Mouse (Mus musculus): Measurements from ENCODE around the gene Ccdc73. TPM values are rescaled to one million over a fixed set of nuclear protein-coding genes. Genes with fewer than 3 reads are reported as not detected.

Ccdc73 gene
- total RNA-seq, 1 experiment = 3.5 TPM

DNA sequence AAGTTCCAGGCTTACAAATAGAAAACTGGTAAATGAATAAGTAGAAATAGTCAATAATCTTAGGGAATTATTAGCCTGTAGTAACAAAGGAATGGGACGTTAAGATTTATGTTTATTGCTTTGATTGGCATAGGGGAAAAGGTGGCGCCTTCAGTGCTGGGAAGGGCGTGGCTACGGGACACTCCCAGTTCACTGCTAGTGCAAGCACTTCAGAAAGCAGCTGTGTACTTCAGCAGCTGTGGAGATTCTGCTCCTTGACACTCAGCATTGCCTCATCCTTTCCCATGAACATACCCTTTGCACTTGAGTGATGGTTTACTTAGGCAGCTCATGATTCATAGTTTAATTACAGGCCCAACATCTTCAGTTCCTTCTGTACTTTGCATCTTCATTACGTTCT is 8.5 kb upstream of the Ccdc73 start:
- no peak overlapping the region for H3K27ac ChIP-seq (ENCODE audit: insufficient read depth, low read depth, low read length, poor library complexity, severe bottlenecking)
- H3K4me1 ChIP-seq (ENCODE audit: control insufficient read depth in 2 of 2, insufficient read depth in 2 of 2, low read length in 2 of 2, poor library complexity in 1 of 2) = peaks cover 11 to 15% of the 10 kb centered on the region in 2 experiments
- no peak for DNase-seq (ENCODE audit: low read depth, low spot score)
- H3K9ac ChIP-seq (ENCODE audit: insufficient read depth, low read depth, low read length, poor library complexity, severe bottlenecking) = no peak overlapping the region
- H3K9me3 ChIP-seq (ENCODE audit: control insufficient read depth, insufficient read depth, low read depth, low read length) = no peaks in the 10 kb centered on the region
- H3K36me3 ChIP-seq (ENCODE audit: control insufficient read depth, insufficient read depth, low read length, poor library complexity, severe bottlenecking) = no peaks in the 10 kb centered on the region
- no peak overlapping the region for H3K4me3 ChIP-seq (ENCODE audit: insufficient read depth in 1 of 2, low read depth in 1 of 2, low read length in 2 of 2, poor library complexity in 1 of 2, severe bottlenecking in 1 of 2)
- in situ Hi-C loops (cut with MboI; ENCODE audit: low sequenced_read_pairs in 2 of 2, unreplicated experiment in 2 of 2) = no loop called here
- no peak for TF ChIP-seq ZC3H11A (IDR thresholded peaks at IDR 0.05; ENCODE audit: borderline replicate concordance, low read depth, low read length)
- TF ChIP-seq HCFC1 (IDR thresholded peaks at IDR 0.05; ENCODE audit: borderline replicate concordance, insufficient read depth, low read length) = no peak
- no peak for TF ChIP-seq ZNF384 (IDR thresholded peaks at IDR 0.05; ENCODE audit: low read depth, low read length)
- no peak for TF ChIP-seq CHD2 (IDR thresholded peaks at IDR 0.05; ENCODE audit: low read depth, low read length)
- TF ChIP-seq MAFK (IDR thresholded peaks at IDR 0.05; ENCODE audit: insufficient read depth, low read depth, low read length) = no peak

- in situ Hi-C loops (cut with MboI; ENCODE audit: low sequenced_read_pairs in 2 of 2, unreplicated experiment in 2 of 2) = no loop called here
- Histone ChIP-seq H3K4me1 (ENCODE audit: control insufficient read depth in 2 of 2, insufficient read depth in 2 of 2, low read length in 2 of 2, poor library complexity in 1 of 2) (peaks cover 10 to 11% of the 10 kb centered on the region in 2 experiments), H3K27ac (ENCODE audit: insufficient read depth, low read depth, low read length, poor library complexity, severe bottlenecking) (no peak overlapping the region), H3K4me3 (ENCODE audit: insufficient read depth in 1 of 2, low read depth in 1 of 2, low read length in 2 of 2, poor library complexity in 1 of 2, severe bottlenecking in 1 of 2) (no peak overlapping the region), H3K36me3 (ENCODE audit: control insufficient read depth, insufficient read depth, low read length, poor library complexity, severe bottlenecking) (no peaks in the 10 kb centered on the region), H3K9ac (ENCODE audit: insufficient read depth, low read depth, low read length, poor library complexity, severe bottlenecking) (no peak overlapping the region), H3K9me3 (ENCODE audit: control insufficient read depth, insufficient read depth, low read depth, low read length) (no peaks in the 10 kb centered on the region)
- no peak for DNase-seq (ENCODE audit: low read depth, low spot score)
- no peak for TF ChIP-seq MAFK (IDR thresholded peaks at IDR 0.05; ENCODE audit: insufficient read depth, low read depth, low read length)
- TF ChIP-seq HCFC1 (IDR thresholded peaks at IDR 0.05; ENCODE audit: borderline replicate concordance, insufficient read depth, low read length) = no peak
- no peak for TF ChIP-seq CHD2 (IDR thresholded peaks at IDR 0.05; ENCODE audit: low read depth, low read length)
- no peak for TF ChIP-seq ZC3H11A (IDR thresholded peaks at IDR 0.05; ENCODE audit: borderline replicate concordance, low read depth, low read length)
These were observed 7.2 kb upstream of the Ccdc73 start for GRCm38 (mm10) chr2:104860426-104860825.

DNA sequence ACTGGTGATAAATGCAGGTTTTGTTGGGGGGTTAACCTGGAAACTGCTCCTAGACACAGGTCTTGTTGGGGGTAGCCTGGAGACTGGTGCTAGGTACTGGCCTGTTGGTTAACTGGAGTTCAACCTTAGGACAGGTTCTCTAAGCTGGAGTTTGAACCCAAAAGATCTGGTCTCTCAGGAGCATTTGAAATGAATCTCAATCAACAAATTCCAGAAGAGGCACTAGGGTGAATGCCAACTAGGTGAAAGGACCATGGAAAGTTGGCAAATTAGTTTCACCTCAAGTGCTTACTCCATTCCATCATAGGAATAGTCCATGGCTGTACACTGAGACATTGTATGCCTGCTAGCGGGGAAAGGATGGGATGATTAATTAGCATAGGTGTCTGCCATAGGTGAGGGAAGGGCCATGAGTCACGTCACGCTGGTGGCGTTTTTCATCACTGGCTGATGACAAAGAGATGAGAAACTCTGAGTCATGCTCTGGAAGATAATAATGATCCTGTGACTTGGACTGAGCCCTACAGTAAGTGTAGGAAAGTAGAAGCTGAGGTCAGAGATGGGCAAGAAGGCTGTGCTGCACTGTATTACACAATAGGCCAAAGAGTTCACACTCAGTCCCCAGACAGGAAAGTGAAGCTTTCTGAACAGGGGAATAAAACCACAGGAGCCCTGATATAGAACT is 3.3 kb upstream of the Ccdc73 start:
- no peaks in the 10 kb centered on the region for H3K36me3 ChIP-seq (ENCODE audit: control insufficient read depth, insufficient read depth, low read length, poor library complexity, severe bottlenecking)
- no peaks in the 10 kb centered on the region for H3K9me3 ChIP-seq (ENCODE audit: control insufficient read depth, insufficient read depth, low read depth, low read length)
- H3K4me3 ChIP-seq (ENCODE audit: insufficient read depth in 1 of 2, low read depth in 1 of 2, low read length in 2 of 2, poor library complexity in 1 of 2, severe bottlenecking in 1 of 2) = no peak overlapping the region
- H3K9ac ChIP-seq (ENCODE audit: insufficient read depth, low read depth, low read length, poor library complexity, severe bottlenecking) = no peak overlapping the region
- H3K27ac ChIP-seq (ENCODE audit: insufficient read depth, low read depth, low read length, poor library complexity, severe bottlenecking) = no peak overlapping the region
- H3K4me1 ChIP-seq (ENCODE audit: control insufficient read depth in 2 of 2, insufficient read depth in 2 of 2, low read length in 2 of 2, poor library complexity in 1 of 2) = peaks cover 3 to 4% of the 10 kb centered on the region in 2 experiments; a peak in 2 of 4 replicates
- in situ Hi-C loops (cut with MboI; ENCODE audit: low sequenced_read_pairs in 2 of 2, unreplicated experiment in 2 of 2) = no loop called here
- no peak for DNase-seq (ENCODE audit: low read depth, low spot score)
- TF ChIP-seq ZNF384 (IDR thresholded peaks at IDR 0.05; ENCODE audit: low read depth, low read length) (no peak), ZC3H11A (IDR thresholded peaks at IDR 0.05; ENCODE audit: borderline replicate concordance, low read depth, low read length) (no peak), MAFK (IDR thresholded peaks at IDR 0.05; ENCODE audit: insufficient read depth, low read depth, low read length) (no peak)

GRCm38 (mm10) chr2:104869101-104869500 is 1.5 kb downstream of the Ccdc73 start:
- Histone ChIP-seq H3K4me3 (ENCODE audit: insufficient read depth in 1 of 2, low read depth in 1 of 2, low read length in 2 of 2, poor library complexity in 1 of 2, severe bottlenecking in 1 of 2) (no peak overlapping the region), H3K9ac (ENCODE audit: insufficient read depth, low read depth, low read length, poor library complexity, severe bottlenecking) (no peak overlapping the region), H3K4me1 (ENCODE audit: control insufficient read depth in 2 of 2, insufficient read depth in 2 of 2, low read length in 2 of 2, poor library complexity in 1 of 2) (no peaks in the 10 kb centered on the region; a peak in 1 of 4 replicates), H3K27ac (ENCODE audit: insufficient read depth, low read depth, low read length, poor library complexity, severe bottlenecking) (no peak overlapping the region), H3K9me3 (ENCODE audit: control insufficient read depth, insufficient read depth, low read depth, low read length) (no peaks in the 10 kb centered on the region), H3K36me3 (ENCODE audit: control insufficient read depth, insufficient read depth, low read length, poor library complexity, severe bottlenecking) (no peaks in the 10 kb centered on the region)
- in situ Hi-C loops (cut with MboI; ENCODE audit: low sequenced_read_pairs in 2 of 2, unreplicated experiment in 2 of 2) = no loop called here
- DNase-seq (ENCODE audit: low read depth, low spot score) = no peak
- TF ChIP-seq MAFK (IDR thresholded peaks at IDR 0.05; ENCODE audit: insufficient read depth, low read depth, low read length) = no peak
- no peak for TF ChIP-seq ZNF384 (IDR thresholded peaks at IDR 0.05; ENCODE audit: low read depth, low read length)
- no peak for TF ChIP-seq ZC3H11A (IDR thresholded peaks at IDR 0.05; ENCODE audit: borderline replicate concordance, low read depth, low read length)
- TF ChIP-seq HCFC1 (IDR thresholded peaks at IDR 0.05; ENCODE audit: borderline replicate concordance, insufficient read depth, low read length) = no peak

DNA sequence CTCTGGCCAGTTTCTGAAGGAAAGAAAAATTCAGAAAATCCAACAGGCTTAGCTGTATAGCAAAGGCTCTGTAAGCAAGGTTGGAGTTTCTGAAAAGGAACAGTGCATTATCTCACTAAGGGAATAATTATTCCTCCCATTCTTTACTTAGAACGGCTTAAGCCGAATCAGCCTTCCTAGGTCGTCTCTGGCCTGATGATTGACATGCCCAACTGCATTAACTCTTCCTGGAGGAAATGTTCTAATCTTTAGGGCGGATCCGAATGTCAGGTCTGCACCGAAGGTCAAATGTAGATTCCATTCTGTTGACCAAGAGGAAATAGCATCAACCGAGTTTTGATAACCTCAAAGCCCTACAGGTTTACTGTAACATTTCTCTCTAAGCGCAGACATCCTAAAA is 11.2 kb downstream of the Ccdc73 start:
- in situ Hi-C loops (cut with MboI; ENCODE audit: low sequenced_read_pairs in 2 of 2, unreplicated experiment in 2 of 2) = no loop called here
- Histone ChIP-seq H3K27ac (ENCODE audit: insufficient read depth, low read depth, low read length, poor library complexity, severe bottlenecking) (no peak overlapping the region), H3K4me1 (ENCODE audit: control insufficient read depth in 2 of 2, insufficient read depth in 2 of 2, low read length in 2 of 2, poor library complexity in 1 of 2) (no peaks in the 10 kb centered on the region), H3K9ac (ENCODE audit: insufficient read depth, low read depth, low read length, poor library complexity, severe bottlenecking) (no peak overlapping the region), H3K36me3 (ENCODE audit: control insufficient read depth, insufficient read depth, low read length, poor library complexity, severe bottlenecking) (no peaks in the 10 kb centered on the region), H3K9me3 (ENCODE audit: control insufficient read depth, insufficient read depth, low read depth, low read length) (no peaks in the 10 kb centered on the region), H3K4me3 (ENCODE audit: insufficient read depth in 1 of 2, low read depth in 1 of 2, low read length in 2 of 2, poor library complexity in 1 of 2, severe bottlenecking in 1 of 2) (no peak overlapping the region)
- DNase-seq (ENCODE audit: low read depth, low spot score) = no peak
- TF ChIP-seq MAFK (IDR thresholded peaks at IDR 0.05; ENCODE audit: insufficient read depth, low read depth, low read length) (no peak), HCFC1 (IDR thresholded peaks at IDR 0.05; ENCODE audit: borderline replicate concordance, insufficient read depth, low read length) (no peak), ZC3H11A (IDR thresholded peaks at IDR 0.05; ENCODE audit: borderline replicate concordance, low read depth, low read length) (no peak), CHD2 (IDR thresholded peaks at IDR 0.05; ENCODE audit: low read depth, low read length) (no peak), ZNF384 (IDR thresholded peaks at IDR 0.05; ENCODE audit: low read depth, low read length) (no peak)

Measured in ES-E14 (cell line).